Mouse (Mus musculus): Measurements from ENCODE around the gene Clcn5. TPM values are rescaled to one million over a fixed set of nuclear protein-coding genes. Genes with fewer than 3 reads are reported as not detected.

Gene Clcn5
- 8.1 and 9.0 TPM in 2 replicates for polyA plus RNA-seq (2012; rRNA removed)

GRCm38 (mm10) chrX:7319089-7319721, at the start of gene Clcn5:
Clcn5 (minus strand) TSS chrX:7319358.
- peak; percentile 81 for DNase-seq (ENCODE audit: low spot score)

- no peak for DNase-seq (ENCODE audit: low spot score)
Measured at GRCm38 (mm10) chrX:7325455-7325854, 6.3 kb upstream of the Clcn5 start.

DNA sequence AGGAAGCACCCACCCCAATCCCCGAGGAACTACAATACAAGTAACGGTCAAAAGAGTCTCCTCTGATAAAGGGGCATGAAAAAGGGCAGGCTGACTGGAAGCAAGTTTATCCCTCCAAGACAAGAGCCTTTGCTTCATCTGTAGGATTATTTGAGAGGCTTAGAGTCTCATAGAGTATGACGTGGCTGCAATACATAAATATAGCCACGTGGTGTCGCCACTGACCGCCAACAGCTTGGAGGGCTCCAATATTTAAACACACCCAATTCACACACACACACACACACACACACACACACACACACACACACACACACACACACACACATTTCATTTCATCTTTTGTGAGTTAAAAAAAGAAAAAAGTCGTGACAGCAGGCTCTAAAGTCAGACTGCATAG, 3.1 kb upstream of the Clcn5 start:
- no peak for DNase-seq (ENCODE audit: low spot score)

DNA sequence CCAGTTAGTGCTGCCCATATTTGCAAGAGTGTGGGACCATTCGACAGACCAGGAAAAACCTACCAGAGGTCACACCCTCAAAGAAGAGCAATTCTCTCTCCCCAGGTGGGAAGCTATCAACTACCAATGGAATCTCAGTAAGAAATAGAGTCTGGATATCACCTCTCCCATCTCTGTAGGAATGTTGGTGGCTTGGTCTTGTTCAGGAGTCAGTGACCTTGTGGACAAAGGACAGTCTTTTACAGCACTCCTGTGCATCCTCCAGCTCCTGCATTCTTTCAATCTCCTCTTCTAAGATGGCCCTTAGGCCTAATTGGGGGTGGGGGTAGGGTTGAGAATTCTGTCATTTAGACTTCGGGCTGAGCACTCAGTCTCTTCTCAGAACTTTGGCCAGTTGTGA, 1.4 kb upstream of the Clcn5 start:
- DNase-seq (ENCODE audit: low spot score) = no peak

GRCm38 (mm10) chrX:7318551-7319025, 570 bp downstream of the Clcn5 start:
- DNase-seq (ENCODE audit: low spot score) = no peak

- no peak for DNase-seq (ENCODE audit: low spot score)
Measured at GRCm38 (mm10) chrX:7315115-7315514, 4.0 kb downstream of the Clcn5 start.

- no peak for DNase-seq (ENCODE audit: low spot score)
Measured at GRCm38 (mm10) chrX:7314645-7315044, 4.5 kb downstream of the Clcn5 start.

DNA sequence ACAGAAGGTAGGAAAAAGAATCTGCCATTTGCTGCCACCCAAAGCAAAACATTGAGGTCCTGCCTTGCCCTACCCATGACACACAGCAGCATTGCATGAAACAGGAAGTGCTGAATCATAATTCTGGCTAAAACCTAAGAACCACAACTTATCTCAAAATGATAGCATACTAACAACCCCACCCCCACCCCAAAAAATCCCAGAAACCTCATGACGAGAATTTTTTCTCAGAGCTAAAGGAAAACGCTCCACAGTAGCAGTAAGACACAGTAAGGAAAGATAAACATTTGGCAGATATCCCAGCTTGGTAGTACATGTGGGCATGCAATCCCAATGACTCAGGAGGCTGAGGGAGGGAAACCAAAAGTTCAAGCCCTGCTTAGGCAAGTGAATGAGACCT, 10.9 kb downstream of the Clcn5 start:
- DNase-seq (ENCODE audit: low spot score) = no peak

DNA sequence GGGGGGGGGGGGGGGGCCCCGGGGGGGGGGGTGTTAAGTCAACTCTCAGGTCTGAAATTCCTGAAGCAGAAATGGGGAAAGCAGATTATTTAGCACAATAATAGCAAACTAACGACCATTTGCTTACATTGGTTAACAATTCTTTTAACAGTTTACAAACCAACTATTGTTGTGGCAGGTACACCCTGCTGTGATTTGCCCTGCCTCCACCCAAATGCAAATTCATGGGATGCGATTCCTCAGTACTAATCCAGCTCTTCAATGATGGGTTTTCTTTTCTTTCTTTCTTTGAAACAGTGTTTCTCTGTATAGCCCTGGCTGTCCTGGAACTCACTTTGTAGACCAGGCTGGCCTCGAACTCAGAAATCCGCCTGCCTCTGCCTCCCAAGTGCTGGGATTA, 12.3 kb downstream of the Clcn5 start:
- DNase-seq (ENCODE audit: low spot score) = no peak

GRCm38 (mm10) chrX:7292981-7293380, 26.2 kb downstream of the Clcn5 start:
- DNase-seq (ENCODE audit: low spot score) = no peak

- no peak for DNase-seq (ENCODE audit: low spot score)
Measured at GRCm38 (mm10) chrX:7292151-7292768, 26.9 kb downstream of the Clcn5 start.

DNA sequence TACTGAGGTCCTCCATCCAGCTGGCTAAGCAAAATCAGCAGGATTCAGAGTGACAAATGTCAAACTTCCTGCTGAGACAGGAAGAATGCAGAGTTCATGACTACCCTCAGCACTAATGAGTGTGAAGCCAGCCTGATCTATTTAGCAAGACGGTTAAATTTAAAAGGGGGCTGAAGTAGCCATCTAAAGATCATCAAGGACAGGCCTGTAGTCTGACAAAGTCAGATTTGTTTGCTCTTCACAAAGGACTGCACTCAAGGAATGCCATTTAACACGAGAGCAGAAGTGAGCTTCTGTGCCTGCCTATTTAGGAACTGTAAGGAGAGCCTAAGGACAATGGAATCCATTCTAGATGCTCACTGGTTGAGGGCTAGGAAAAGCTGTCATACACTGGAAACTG, 30.2 kb downstream of the Clcn5 start:
- no peak for DNase-seq (ENCODE audit: low spot score)

- no peak for DNase-seq (ENCODE audit: low spot score)
Measured at GRCm38 (mm10) chrX:7287051-7287734, 32.0 kb downstream of the Clcn5 start.

- no peak for DNase-seq (ENCODE audit: low spot score)
Measured at GRCm38 (mm10) chrX:7282636-7283035, 36.5 kb downstream of the Clcn5 start.

DNA sequence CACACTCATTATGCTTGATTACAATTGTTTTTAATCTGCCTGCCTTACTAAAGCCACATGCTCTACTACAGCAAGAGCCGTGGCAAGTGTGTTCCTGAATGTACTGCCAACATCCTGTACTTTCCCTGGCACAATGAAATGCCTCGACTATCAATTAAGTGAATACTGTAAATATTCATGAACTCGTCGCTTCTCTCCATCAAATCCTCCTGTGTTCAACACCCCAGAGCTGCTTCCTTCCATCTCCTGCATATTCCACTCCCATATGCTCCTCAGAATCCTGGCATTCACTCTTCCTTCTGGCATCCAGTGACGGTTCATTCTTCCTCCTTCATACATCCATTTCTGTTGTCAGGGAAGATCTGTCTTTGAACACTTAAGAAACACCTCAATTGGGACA, 39.4 kb downstream of the Clcn5 start:
- DNase-seq (ENCODE audit: low spot score) = no peak

- no peak for DNase-seq (ENCODE audit: low spot score)
Measured at GRCm38 (mm10) chrX:7276564-7276963, 42.6 kb downstream of the Clcn5 start.

DNA sequence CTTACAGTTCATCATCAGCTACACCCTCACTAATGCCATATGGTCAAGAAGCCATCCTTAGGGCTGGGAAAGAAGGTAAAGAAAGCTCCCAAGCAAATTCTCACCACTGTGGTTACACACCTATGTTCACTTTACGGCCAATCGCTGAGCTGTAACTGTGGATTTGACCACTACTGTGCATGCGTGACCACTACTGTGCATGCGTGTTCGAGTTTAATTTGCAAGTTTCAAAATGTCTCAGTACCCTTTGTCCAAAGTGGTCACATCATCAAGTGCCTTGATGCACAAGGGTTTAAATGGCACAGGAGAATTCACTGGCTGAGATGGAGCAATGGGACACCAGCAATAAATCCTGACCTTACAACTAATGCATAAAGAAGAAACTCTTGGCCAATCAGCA, 58.0 kb downstream of the Clcn5 start:
- no peak for DNase-seq (ENCODE audit: low spot score)

- DNase-seq (ENCODE audit: low spot score) = no peak
Measured at GRCm38 (mm10) chrX:7260400-7261113, 58.6 kb downstream of the Clcn5 start.

GRCm38 (mm10) chrX:7259718-7260117, 59.4 kb downstream of the Clcn5 start:
- no peak for DNase-seq (ENCODE audit: low spot score)

- no peak for DNase-seq (ENCODE audit: low spot score)
Measured at GRCm38 (mm10) chrX:7256022-7256421, 63.1 kb downstream of the Clcn5 start.

GRCm38 (mm10) chrX:7204099-7204498, 115.1 kb downstream of the Clcn5 start:
- no peak for DNase-seq (ENCODE audit: low spot score)

DNA sequence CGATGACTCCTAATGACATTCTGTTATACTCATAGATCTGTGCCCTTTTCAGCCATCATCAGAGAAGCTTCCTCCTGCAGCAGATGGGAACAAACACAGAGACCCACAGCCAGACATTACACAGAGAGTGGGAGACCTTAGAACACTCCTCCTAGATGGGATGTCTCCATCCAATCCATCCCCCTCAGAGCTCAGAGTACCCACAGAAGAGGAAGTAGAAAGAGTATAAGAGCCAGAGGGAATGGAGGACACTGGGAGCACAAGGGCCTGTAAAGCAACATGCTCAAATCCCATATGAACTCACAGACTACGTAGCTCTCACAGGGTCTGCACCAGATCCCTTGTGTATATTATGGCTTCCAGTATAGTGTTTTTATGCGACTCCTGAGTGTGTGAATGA, 115.6 kb downstream of the Clcn5 start:
- no peak for DNase-seq (ENCODE audit: low spot score)

Data from urinary bladder, adult 2 months (tissue).